Mouse (Mus musculus) CH12.LX (cell line): Measurements from ENCODE around the gene Alk.

Experiments used
- CTCF ChIP-seq, 2 experiments: IDR thresholded peaks in 1 of 2; conservative IDR thresholded peaks in 1 of 2; 2 replicates each; pipeline ENCODE4 v1.5.1; 2011 to 2012; ENCODE audit warnings: low read depth in 2 of 2, low read length in 2 of 2, improper control_type of control experiment in 1 of 2, inconsistent platforms in 1 of 2, mild to moderate bottlenecking in 1 of 2, moderate library complexity in 1 of 2
- E2F4 ChIP-seq: IDR thresholded peaks from 2 replicates; pipeline ENCODE4 v1.6.1; 2011; ENCODE audit warnings: low read depth, low read length, improper control_type of control experiment; ENCODE audit not compliant: insufficient replicate concordance
- EP300 ChIP-seq: IDR thresholded peaks from 2 replicates; pipeline ENCODE4 v1.6.1; 2011; ENCODE audit warnings: low read length, improper control_type of control experiment
- ETS1 ChIP-seq: conservative IDR thresholded peaks from 2 replicates; pipeline ENCODE4 v1.6.1; 2012; ENCODE audit warnings: low read depth, mild to moderate bottlenecking, inconsistent platforms, low read length, improper control_type of control experiment, moderate library complexity
- MAFK ChIP-seq: IDR thresholded peaks from 2 replicates; pipeline ENCODE4 v1.6.1; 2011; ENCODE audit warnings: low read length, improper control_type of control experiment; ENCODE audit not compliant: insufficient replicate concordance
- MAX ChIP-seq: IDR thresholded peaks from 2 replicates; pipeline ENCODE4 v1.6.1; 2011; ENCODE audit warnings: low read length, improper control_type of control experiment
- MEF2A ChIP-seq: IDR thresholded peaks from 2 replicates; pipeline ENCODE4 v1.6.1; 2014; ENCODE audit warnings: low read depth, mild to moderate bottlenecking, inconsistent platforms, low read length, improper control_type of control experiment, borderline replicate concordance
- POLR2A ChIP-seq: IDR thresholded peaks from 2 replicates; pipeline ENCODE4 v1.6.1; 2011; ENCODE audit warnings: low read depth, mild to moderate bottlenecking, improper control_type of control experiment, low read length
- RAD21 ChIP-seq: IDR thresholded peaks from 2 replicates; pipeline ENCODE4 v1.6.1; 2011; ENCODE audit warnings: low read depth, mild to moderate bottlenecking, low read length, improper control_type of control experiment, moderate library complexity
- RCOR1 ChIP-seq: conservative IDR thresholded peaks from 2 replicates; pipeline ENCODE4 v1.6.1; 2012; ENCODE audit warnings: low read depth, mild to moderate bottlenecking, inconsistent platforms, low read length, improper control_type of control experiment
- SIN3A ChIP-seq: IDR thresholded peaks from 2 replicates; pipeline ENCODE4 v1.6.1; 2012; ENCODE audit warnings: low read length, improper control_type of control experiment, inconsistent platforms
- SMC3 ChIP-seq: IDR thresholded peaks from 2 replicates; pipeline ENCODE4 v1.6.1; 2011; ENCODE audit warnings: low read depth, low read length, improper control_type of control experiment
- UBTF ChIP-seq: IDR thresholded peaks from 2 replicates; pipeline ENCODE4 v1.6.1; 2012; ENCODE audit warnings: low read depth, mild to moderate bottlenecking, inconsistent platforms, low read length, improper control_type of control experiment, moderate library complexity
- ZKSCAN1 ChIP-seq: IDR thresholded peaks from 2 replicates; pipeline ENCODE4 v1.6.1; 2012; ENCODE audit warnings: low read depth, inconsistent platforms, low read length, improper control_type of control experiment, borderline replicate concordance

- TF ChIP-seq CTCF (conservative IDR thresholded peaks at IDR 0.05 in 1 of 2, IDR thresholded peaks at IDR 0.05 in 1 of 2; ENCODE audit: low read depth in 2 of 2, low read length in 2 of 2), result no peak
- TF ChIP-seq POLR2A, result no peak
- TF ChIP-seq ZKSCAN1, result no peak
- TF ChIP-seq SMC3, result no peak
- no peak for TF ChIP-seq RAD21
- no peak for TF ChIP-seq MAFK
- no peak for TF ChIP-seq UBTF
- TF ChIP-seq SIN3A, result no peak
- no peak for TF ChIP-seq MEF2A
- TF ChIP-seq ETS1, result no peak
- no peak for TF ChIP-seq EP300
- TF ChIP-seq RCOR1, result no peak
- no peak for TF ChIP-seq MAX
- TF ChIP-seq E2F4, result no peak
Measured at GRCm38 (mm10) chr17:72087261-72087703, 517.1 kb downstream of the Alk start.
